Comparison of ENCODE assay signal across 8 mouse cellular contexts in genomic region chr4:131833971-131834609, GRCm38 (mm10). TPM values are rescaled to one million over a fixed set of nuclear protein-coding genes. Genes with fewer than 3 reads are reported as not detected.
A peak's percentile ranks its signal among the peaks of the same experiment; 100 is the strongest.
DNase-seq lines count a peak whose midpoint lies in the region; ATAC-seq lines count a peak whose summit lies in the region.

No protein-coding gene starts in this region.

- no peak overlapping the region for H3K27ac ChIP-seq in heart, embryonic 10.5 days
- no peak overlapping the region for H3K27ac ChIP-seq in neural tube, embryonic 15.5 days (replicated peaks)

- no peaks in the 10 kb centered on the region for H3K9me3 ChIP-seq in heart, embryonic 10.5 days
- H3K9me3 ChIP-seq in neural tube, embryonic 15.5 days (replicated peaks): no peaks in the 10 kb centered on the region

- peaks cover 46% of the 10 kb centered on the region for H3K4me1 ChIP-seq in heart, embryonic 10.5 days
- peaks cover 46% of the 10 kb centered on the region for H3K4me1 ChIP-seq in neural tube, embryonic 15.5 days

- H3K4me3 ChIP-seq in heart, embryonic 10.5 days: no peak overlapping the region
- H3K4me3 ChIP-seq in neural tube, embryonic 15.5 days (replicated peaks): no peak overlapping the region

- H3K9ac ChIP-seq in neural tube, embryonic 15.5 days (replicated peaks): no peak overlapping the region

- H3K36me3 ChIP-seq in heart, embryonic 10.5 days: no peaks in the 10 kb centered on the region
- H3K36me3 ChIP-seq in neural tube, embryonic 15.5 days: no peaks in the 10 kb centered on the region

- DNase-seq in heart, postnatal 14 days: peak; percentile 24 to 32
- no peak for DNase-seq in heart, embryonic 10.5 days (ENCODE audit: low spot score)
- DNase-seq in right cerebral cortex, postnatal 4 days: peak; percentile 76
- no peak for DNase-seq in right cerebral cortex, postnatal 36 days (ENCODE audit: low spot score in 2 of 2)
- DNase-seq in kidney, adult 9 months: peak; percentile 50
- DNase-seq in retina, postnatal 1 day: peak; percentile 94
- DNase-seq in urinary bladder, postnatal 4 days (ENCODE audit: low spot score in 2 of 2): no peak

- WGBS in heart, embryonic 10.5 days: 33% methylated on average over 9 of the region's 9 CpGs
- 34% methylated on average over 9 of the region's 9 CpGs for whole genome bisulfite sequencing in neural tube, embryonic 15.5 days

- intact Hi-C loops in heart, postnatal 14 days (cut with DNase I): loop anchor here (2.0 to 10.0 kb wide), 4 partner anchors 47 to 469 kb away; no protein-coding TSS in a partner anchor

- no peak overlapping the region for H3K4me2 ChIP-seq in neural tube, embryonic 15.5 days

- no peak for ATAC-seq in neural tube, embryonic 15.5 days (ENCODE audit: low FRiP score)

- peaks cover 61% of the 10 kb centered on the region for H3K27me3 ChIP-seq in heart, embryonic 10.5 days (ENCODE audit: insufficient read depth, poor library complexity, severe bottlenecking)
- peaks cover 35% of the 10 kb centered on the region for H3K27me3 ChIP-seq in neural tube, embryonic 15.5 days (replicated peaks)

RNA-seq across cellular contexts. Expression of gene Ptpru, which starts 4.0 kb away (rescaled TPM):
- 1 to 10 TPM; 3.2 to 6.8 TPM for total RNA-seq in heart, postnatal 14 days (2021)
- polyA plus RNA-seq in heart, embryonic 10.5 days (2016; fragmentation: Nextera tagmentation; extraction: Ambion mirVana): 1.9 and 7.6 TPM in 2 replicates
- polyA plus RNA-seq in neural tube, embryonic 15.5 days (2015; fragmentation: Nextera tagmentation; extraction: Ambion mirVana): 15.9 and 23.5 TPM in 2 replicates

RNA-seq across cellular contexts. Expression of gene Mecr, which starts 9.2 kb away (rescaled TPM):
- 10 to 100 TPM; 29.7 to 30.4 TPM for total RNA-seq in heart, postnatal 14 days (2021)
- 45.9 and 52.5 TPM in 2 replicates for polyA plus RNA-seq in heart, embryonic 10.5 days (2016; fragmentation: Nextera tagmentation; extraction: Ambion mirVana)
- polyA plus RNA-seq in neural tube, embryonic 15.5 days (2015; fragmentation: Nextera tagmentation; extraction: Ambion mirVana): 38.3 and 39.2 TPM in 2 replicates

RNA-seq across cellular contexts. Expression of gene Srsf4, which starts 39.3 kb away (rescaled TPM):
- total RNA-seq in heart, postnatal 14 days (2021): 10 to 100 TPM; 39.4 to 42.4 TPM
- 81.0 and 96.1 TPM in 2 replicates for polyA plus RNA-seq in heart, embryonic 10.5 days (2016; fragmentation: Nextera tagmentation; extraction: Ambion mirVana)
- polyA plus RNA-seq in neural tube, embryonic 15.5 days (2015; fragmentation: Nextera tagmentation; extraction: Ambion mirVana): 91.1 and 94.0 TPM in 2 replicates

Comparison
In these comparisons a context has a peak if more than half of its experiments do, and no peak if none do; other contexts are left out.
1. DNase-seq: peak in heart, postnatal 14 days (2 of 2), right cerebral cortex, postnatal 4 days (single experiment), kidney, adult 9 months (single experiment) and retina, postnatal 1 day (single experiment); none in heart, embryonic 10.5 days (single experiment), right cerebral cortex, postnatal 36 days (0 of 2) and urinary bladder, postnatal 4 days (0 of 2).